Mouse (Mus musculus) liver, postnatal 0 days (tissue): Measurements from ENCODE around the gene Lbhd2. TPM values are rescaled to one million over a fixed set of nuclear protein-coding genes. Genes with fewer than 3 reads are reported as not detected.

Source experiments
- ATAC-seq: fragments of 200-750 bp; cut with Nextera tagmentation; 2 replicates; pipeline ENCODE4 v1.8.0; 2017; ENCODE audit warnings: mild to moderate bottlenecking, moderate library complexity
- DNase-seq: peaks from one replicate; pipeline ENCODE4 v3.0.0-alpha.2; 2016
- H3K27ac ChIP-seq: fragments of 300-500 bp; sonication (generic); 2 replicates; pipeline ENCODE4 v1.5.1; 2014; ENCODE audit warnings: antibody characterized with exemption, moderate library complexity, mild to moderate bottlenecking, low read depth
- H3K27me3 ChIP-seq: fragments of 300-500 bp; sonication (generic); 2 replicates; pipeline ENCODE4 v1.6.1; 2014; ENCODE audit warnings: low read length, control low read depth, mixed read lengths; ENCODE audit not compliant: insufficient read depth
- H3K36me3 ChIP-seq: fragments of 300-500 bp; sonication (generic); replicated peaks from 2 replicates; pipeline ENCODE4 v1.6.1; 2014; ENCODE audit warnings: mild to moderate bottlenecking, control low read depth, low read length, moderate library complexity, mixed read lengths; ENCODE audit not compliant: insufficient read depth
- H3K4me1 ChIP-seq: fragments of 300-500 bp; sonication (generic); 2 replicates; pipeline ENCODE4 v1.6.1; 2014; ENCODE audit warnings: antibody characterized with exemption, mild to moderate bottlenecking, control low read depth; ENCODE audit not compliant: insufficient read depth
- H3K4me2 ChIP-seq: fragments of 300-500 bp; sonication (generic); 2 replicates; pipeline ENCODE4 v1.6.1; 2014; ENCODE audit warnings: low read depth, mild to moderate bottlenecking, low read length, moderate library complexity, mixed read lengths
- H3K4me3 ChIP-seq: fragments of 300-500 bp; sonication (generic); 2 replicates; pipeline ENCODE4 v1.5.1; 2014; ENCODE audit warnings: low read depth, low read length
- H3K9ac ChIP-seq: fragments of 300-500 bp; sonication (generic); replicated peaks from 2 replicates; pipeline ENCODE4 v1.6.1; 2014; ENCODE audit warnings: mild to moderate bottlenecking, moderate library complexity
- H3K9me3 ChIP-seq: fragments of 300-500 bp; sonication (generic); 2 replicates; pipeline ENCODE4 v1.6.1; 2016; ENCODE audit warnings: mild to moderate bottlenecking, control low read depth, low read length, mixed read lengths
- CTCF ChIP-seq: sonication (generic); IDR thresholded peaks from 2 replicates; pipeline ENCODE4 v1.5.1; 2016; ENCODE audit warnings: antibody characterized with exemption, low read depth
- EP300 ChIP-seq: IDR thresholded peaks from 2 replicates; pipeline ENCODE4 v1.6.1; 2016; ENCODE audit warnings: antibody characterized with exemption, low read depth, mild to moderate bottlenecking
- WGBS: fragments of 180-500 bp; shearing (Covaris S2); extraction: QIAGEN DNeasy Blood & Tissue Kit; methylation state at CpG from one replicate; pipeline ENCODE4 v1.1.7; 2014; ENCODE audit not compliant: insufficient replicate concordance; 5-methylcytosine and 5-hydroxymethylcytosine counted together
- polyA plus RNA-seq: library from polyadenylated mRNA; unstranded; fragments of >200 nt; fragmentation: Nextera tagmentation; extraction: Ambion mirVana; gene quantifications from 2 replicates; pipeline ENCODE4 v1.2.1, GENCODE M21; 2015

Lbhd2 gene
- polyA plus RNA-seq, 1 experiment from 2014 or later: 0.22 TPM

DNA sequence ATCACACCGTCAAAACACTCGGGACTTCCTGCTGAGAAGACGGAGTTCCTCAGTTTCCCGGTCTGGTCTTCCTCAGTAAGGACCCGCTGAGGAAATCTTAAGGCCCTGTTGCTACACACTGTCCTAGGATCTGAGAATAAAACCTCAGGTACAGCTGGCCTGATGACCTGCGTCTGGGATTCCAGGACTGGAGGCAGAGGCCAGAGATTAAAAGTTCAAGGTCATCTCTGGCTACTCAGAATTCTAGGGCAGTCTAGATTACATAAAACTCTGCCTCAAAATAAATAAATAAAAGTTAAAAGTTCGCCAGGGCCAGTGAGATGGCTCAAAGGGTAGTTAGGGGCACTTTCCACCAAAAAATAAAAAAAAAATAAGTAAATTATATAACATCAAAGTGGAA lies 34.7 kb upstream of the Lbhd2 start:
- Histone ChIP-seq H3K4me3 (no peak overlapping the region), H3K36me3 (no peaks in the 10 kb centered on the region), H3K4me2 (no peak overlapping the region), H3K4me1 (peaks cover 34% of the 10 kb centered on the region), H3K9ac (no peak overlapping the region), H3K27ac (peak overlapping the region; percentile 29; the same call in 1 of the 2 replicates), H3K27me3 (peaks cover 3% of the 10 kb centered on the region), H3K9me3 (no peaks in the 10 kb centered on the region)
- DNase-seq (no peak), ATAC-seq (no peak)
- TF ChIP-seq EP300 (no peak), CTCF (no peak)
- WGBS: 68% methylated on average over 7 of the region's 7 CpGs

DNA sequence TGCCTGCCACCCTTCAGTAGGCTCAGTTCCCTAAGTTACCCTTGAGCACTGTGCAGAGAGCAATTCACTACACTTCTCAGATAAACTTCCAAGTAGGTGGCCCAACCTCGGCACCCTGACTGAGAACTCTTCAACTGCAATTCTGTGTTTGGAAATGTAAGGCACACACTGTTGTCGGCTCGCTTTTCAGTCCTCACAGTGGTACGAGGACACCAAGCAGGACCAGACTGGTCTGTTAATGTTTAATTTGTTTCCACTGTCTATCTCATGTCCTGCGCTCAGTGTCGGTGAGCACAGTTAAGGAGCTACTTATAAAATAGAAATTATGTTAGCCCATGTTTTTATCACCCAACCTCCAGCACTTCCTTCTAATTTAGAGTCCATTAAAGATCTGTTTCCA lies 33.2 kb upstream of the Lbhd2 start:
- 57% methylated on average over 6 of the region's 6 CpGs for WGBS
- no peak for TF ChIP-seq EP300
- no peak for TF ChIP-seq CTCF

DNA sequence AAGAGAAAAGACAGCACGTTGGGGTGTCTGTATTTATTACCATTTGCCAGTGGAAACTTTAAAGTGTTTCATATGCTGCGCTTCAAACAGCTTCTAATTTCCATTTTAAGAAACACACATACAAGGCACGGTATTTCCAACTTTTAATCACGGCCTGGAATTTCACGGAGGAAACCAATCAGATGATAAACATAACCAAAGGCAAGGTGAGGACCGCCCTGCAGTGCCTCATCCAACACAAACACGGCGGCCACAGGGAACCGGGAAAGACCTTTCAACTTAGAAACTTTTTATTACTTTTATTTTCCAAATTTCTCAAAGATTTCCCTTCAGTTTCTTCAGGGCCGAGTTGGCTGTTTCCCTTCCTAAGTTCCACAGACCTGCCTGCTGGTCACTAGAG lies 31.9 kb upstream of the Lbhd2 start:
- 64% methylated on average over 10 of the region's 10 CpGs for WGBS
- Histone ChIP-seq H3K36me3 (no peaks in the 10 kb centered on the region), H3K4me2 (peak overlapping the region; percentile 73), H3K4me1 (peaks cover 21% of the 10 kb centered on the region), H3K4me3 (0 out of 2 replicates have a peak overlapping the region, but pooled peaks have one; percentile 19), H3K27ac (peak overlapping the region; percentile 48; the same call in 1 of the 2 replicates), H3K27me3 (peaks cover 15% of the 10 kb centered on the region), H3K9ac (no peak overlapping the region), H3K9me3 (no peaks in the 10 kb centered on the region)
- TF ChIP-seq CTCF: no peak
- no peak for TF ChIP-seq EP300
- ATAC-seq: no peak
- no peak for DNase-seq

More for the DNA sequence above, 33.2 kb upstream of the Lbhd2 start:
- Histone ChIP-seq H3K27ac (peak overlapping the region; percentile 29; the same call in 1 of the 2 replicates), H3K4me2 (peak overlapping the region; percentile 51), H3K9ac (no peak overlapping the region), H3K9me3 (no peaks in the 10 kb centered on the region), H3K36me3 (no peaks in the 10 kb centered on the region), H3K4me3 (no peak overlapping the region), H3K27me3 (peaks cover 15% of the 10 kb centered on the region), H3K4me1 (peaks cover 22% of the 10 kb centered on the region)
- DNase-seq: no peak
- ATAC-seq: no peak

DNA sequence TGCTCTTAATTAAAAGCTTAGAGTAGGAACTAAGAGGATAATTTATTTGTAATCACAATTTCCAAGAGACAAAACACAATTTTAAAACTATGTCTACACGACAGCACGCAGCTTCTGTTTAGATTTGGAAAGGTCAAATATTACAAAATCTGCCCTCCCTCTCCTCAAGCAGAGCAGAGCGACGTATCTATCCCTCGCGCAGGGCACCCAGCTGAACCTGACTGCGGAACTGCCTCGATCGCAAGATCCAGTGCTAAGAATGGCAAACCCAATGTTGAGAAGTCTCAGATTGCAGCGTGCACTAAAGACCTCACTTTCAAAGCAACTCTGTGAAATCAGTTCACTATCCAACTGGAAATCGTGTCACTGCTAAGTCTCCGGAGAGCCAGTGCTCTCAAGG lies 31.1 kb upstream of the Lbhd2 start:
- peaks cover 21% of the 10 kb centered on the region for H3K4me1 ChIP-seq
- DNase-seq: no peak
- peak overlapping the region; percentile 60 for H3K9ac ChIP-seq

DNA sequence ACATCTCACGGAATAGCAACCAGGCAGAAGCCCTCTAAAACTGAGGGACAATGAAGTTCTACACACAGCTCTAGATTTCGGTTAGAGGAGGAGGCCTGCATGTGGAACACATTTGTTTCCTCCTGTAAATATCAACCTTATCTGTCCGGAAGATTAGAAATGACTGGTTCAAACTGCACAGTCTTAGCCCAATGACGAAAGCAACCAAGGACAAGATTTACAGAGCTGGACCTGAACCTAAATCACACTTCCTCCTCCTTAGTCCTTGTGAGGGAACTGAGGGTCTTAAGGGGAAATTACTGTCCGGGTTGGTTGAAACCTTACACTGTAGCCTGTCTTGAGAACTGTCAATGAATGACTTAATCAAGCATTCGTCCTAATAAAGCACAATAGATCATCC lies 30.6 kb upstream of the Lbhd2 start:
- 10% methylated on average over 6 of the region's 6 CpGs for WGBS
- no peak for ATAC-seq
- H3K27ac ChIP-seq: peak overlapping the region; percentile 62

More for the DNA sequence above, 31.1 kb upstream of the Lbhd2 start:
- Histone ChIP-seq H3K36me3 (no peaks in the 10 kb centered on the region), H3K4me3 (peak overlapping the region; percentile 79), H3K27me3 (peaks cover 15% of the 10 kb centered on the region), H3K9me3 (no peaks in the 10 kb centered on the region), H3K27ac (peak overlapping the region; percentile 62), H3K4me2 (peak overlapping the region; percentile 73)
- 54% methylated on average over 12 of the region's 12 CpGs for WGBS
- TF ChIP-seq EP300 (no peak), CTCF (no peak)
- ATAC-seq: no peak

DNA sequence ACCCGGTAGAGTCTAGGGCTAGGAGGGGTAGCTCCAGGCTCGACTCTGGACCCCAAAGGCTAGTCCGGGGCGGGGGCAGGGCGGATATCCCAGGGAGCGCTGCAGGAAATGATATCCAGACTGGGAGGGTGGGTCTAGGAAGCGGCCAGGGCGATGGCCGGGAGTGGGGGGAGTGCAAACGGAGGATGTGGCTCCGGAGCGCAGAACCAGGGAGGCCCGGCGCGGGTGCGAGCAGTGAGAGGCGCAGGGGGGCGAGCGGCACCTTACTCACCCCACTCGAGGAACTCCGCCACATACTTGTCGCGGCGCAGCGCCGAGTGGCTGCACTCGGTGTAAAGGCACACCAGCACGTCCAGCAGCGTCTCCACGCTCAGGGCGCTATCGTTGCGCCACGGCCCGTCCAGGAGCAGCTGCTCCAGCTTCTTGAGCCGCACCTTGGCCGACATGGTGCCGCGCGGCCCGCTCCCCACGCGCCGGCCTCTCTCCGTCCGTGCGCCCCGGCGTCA lies 29.7 kb upstream of the Lbhd2 start:
- H3K27ac ChIP-seq: peak overlapping the region; percentile 97
- H3K4me1 ChIP-seq: peaks cover 25% of the 10 kb centered on the region
- no peaks in the 10 kb centered on the region for H3K36me3 ChIP-seq
- TF ChIP-seq CTCF: no peak
- no peak for TF ChIP-seq EP300
- peak; percentile 63 for DNase-seq
- H3K4me3 ChIP-seq: peak overlapping the region; percentile 79
- peak overlapping the region; percentile 73 for H3K4me2 ChIP-seq
- peak; percentile 2; the same call in 1 of the 2 replicates for ATAC-seq
- H3K27me3 ChIP-seq: peaks cover 15% of the 10 kb centered on the region
- no peaks in the 10 kb centered on the region for H3K9me3 ChIP-seq
- WGBS: 3% methylated on average over 44 of the region's 49 CpGs
- peak overlapping the region; percentile 87 for H3K9ac ChIP-seq

More for the DNA sequence above, 30.6 kb upstream of the Lbhd2 start:
- Histone ChIP-seq H3K36me3 (no peaks in the 10 kb centered on the region), H3K9ac (peak overlapping the region; percentile 60), H3K9me3 (no peaks in the 10 kb centered on the region), H3K4me1 (peaks cover 20% of the 10 kb centered on the region), H3K27me3 (peaks cover 15% of the 10 kb centered on the region), H3K4me2 (peak overlapping the region; percentile 73), H3K4me3 (peak overlapping the region; percentile 79)
- TF ChIP-seq CTCF (no peak), EP300 (no peak)
- DNase-seq: no peak
